17 mouse cellular contexts compared by ENCODE assay signal in the genomic region with DNA sequence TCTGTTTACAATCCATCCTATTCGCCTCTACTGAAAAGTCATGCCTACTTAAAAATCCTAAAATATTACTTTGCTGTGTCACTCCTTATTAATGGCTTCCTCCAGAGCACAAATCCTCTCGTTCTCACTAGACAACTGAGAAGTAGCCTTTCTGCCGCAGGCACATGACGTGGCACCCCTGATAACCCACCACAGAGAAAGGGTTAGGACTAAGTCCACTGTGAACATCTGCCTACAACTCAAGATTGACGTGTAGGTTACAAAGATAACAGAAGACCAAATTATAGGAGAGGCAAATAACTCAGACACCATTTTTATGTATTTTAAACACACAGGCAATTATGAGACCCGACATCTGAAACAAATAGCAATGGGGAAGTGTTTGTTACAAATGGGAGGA.
"Had no signal": no experiment of that assay in that cellular context is flagged by ENCODE, and none has a peak within 500 bp of the region (broad histone marks: within the 10 kb centered on the region; RNA-seq: fewer than 3 reads in every experiment).

No protein-coding gene starts in this region.

- H3K9me3 ChIP-seq: lung, embryonic 15.5 days; midbrain, embryonic 13.5 days; midbrain, embryonic 15.5 days; neural tube, embryonic 12.5 days; stomach, embryonic 15.5 days had no signal

- H3K4me1 ChIP-seq: lung, embryonic 15.5 days; neural tube, embryonic 12.5 days; stomach, embryonic 15.5 days had no signal

- H3K4me2 ChIP-seq: lung, embryonic 15.5 days; midbrain, embryonic 11.5 days; midbrain, embryonic 13.5 days; midbrain, embryonic 15.5 days; neural tube, embryonic 12.5 days; stomach, embryonic 15.5 days had no signal

- H3K9ac ChIP-seq: liver, postnatal 0 days; lung, embryonic 15.5 days; midbrain, embryonic 13.5 days; midbrain, embryonic 15.5 days; neural tube, embryonic 12.5 days; stomach, embryonic 15.5 days had no signal

- H3K27me3 ChIP-seq: lung, embryonic 15.5 days; midbrain, embryonic 13.5 days; midbrain, embryonic 15.5 days; neural tube, embryonic 12.5 days; stomach, embryonic 15.5 days had no signal

- H3K4me3 ChIP-seq: lung, embryonic 15.5 days; midbrain, embryonic 13.5 days; midbrain, embryonic 15.5 days; neural tube, embryonic 12.5 days; stomach, embryonic 15.5 days had no signal

- H3K27ac ChIP-seq: lung, embryonic 15.5 days; macrophage; midbrain, embryonic 13.5 days; midbrain, embryonic 15.5 days; neural tube, embryonic 12.5 days; stomach, embryonic 15.5 days; stomach, postnatal 0 days had no signal

- DNase-seq: liver, postnatal 0 days; lung, adult 2 months; lung, postnatal 14 days; lung, postnatal 36 days; right cerebral cortex, postnatal 14 days; thymus, adult 2 months; thymus, postnatal 25 days; thymus, postnatal 4 days had no signal

- H3K36me3 ChIP-seq: midbrain, embryonic 15.5 days; neural tube, embryonic 12.5 days; stomach, embryonic 15.5 days had no signal

- ATAC-seq: liver, postnatal 0 days; lung, postnatal 0 days; midbrain, embryonic 13.5 days had no signal
